Mouse (Mus musculus): ENCODE data around the gene Sf3a1.

GRCm38 (mm10) chr11:4113970-4114369 lies 46.2 kb upstream of the Sf3a1 start:
- TF ChIP-seq POLR2A (IDR thresholded peaks at IDR 0.05; ENCODE audit: control insufficient read depth, low read depth, low read length) = no peak
- no peak for TF ChIP-seq CTCF (IDR thresholded peaks at IDR 0.05; ENCODE audit: control insufficient read depth, insufficient read depth, insufficient replicate concordance, low read depth, low read length)

All from testis, adult 2 months (tissue).